Mouse (Mus musculus) kidney, embryonic 16.5 days (tissue): ENCODE results near the gene Pak7. TPM values are rescaled to one million over a fixed set of nuclear protein-coding genes. Genes with fewer than 3 reads are reported as not detected.

ENCODE experiments used
- ATAC-seq: fragments of 200-750 bp; cut with Nextera tagmentation; 2 replicates; pipeline ENCODE4 v1.8.0; 2017; ENCODE audit warnings: moderate TSS enrichment; ENCODE audit not compliant: low FRiP score, low TSS enrichment
- H3K27ac ChIP-seq: fragments of 300-500 bp; sonication (generic); 2 replicates; pipeline ENCODE4 v1.5.1; 2014; ENCODE audit warnings: low read length
- H3K27me3 ChIP-seq: fragments of 300-500 bp; sonication (generic); 2 replicates; pipeline ENCODE4 v1.6.1; 2014; ENCODE audit warnings: low read length, control low read depth, mixed read lengths; ENCODE audit not compliant: insufficient read depth
- H3K36me3 ChIP-seq: fragments of 300-500 bp; sonication (generic); 2 replicates; pipeline ENCODE4 v1.6.1; 2014; ENCODE audit warnings: low read length, control low read depth, mixed read lengths; ENCODE audit not compliant: insufficient read depth
- H3K4me1 ChIP-seq: fragments of 300-500 bp; sonication (generic); 2 replicates; pipeline ENCODE4 v1.6.1; 2014; ENCODE audit warnings: low read length, control low read depth, mixed read lengths; ENCODE audit not compliant: insufficient read depth
- H3K4me2 ChIP-seq: fragments of 300-500 bp; sonication (generic); replicated peaks from 2 replicates; pipeline ENCODE4 v1.6.1; 2014; ENCODE audit warnings: low read depth, low read length
- H3K4me3 ChIP-seq: fragments of 300-500 bp; sonication (generic); 2 replicates; pipeline ENCODE4 v1.5.1; 2014; ENCODE audit warnings: mild to moderate bottlenecking, low read length
- H3K9ac ChIP-seq: fragments of 300-500 bp; sonication (generic); replicated peaks from 2 replicates; pipeline ENCODE4 v1.6.1; 2014; ENCODE audit warnings: low read length
- H3K9me3 ChIP-seq: fragments of 300-500 bp; sonication (generic); 2 replicates; pipeline ENCODE4 v1.6.1; 2016; ENCODE audit warnings: low read length, control low read depth
- WGBS: fragments of 180-500 bp; shearing (Covaris S2); extraction: QIAGEN DNeasy Blood & Tissue Kit; methylation state at CpG from one replicate; pipeline ENCODE4 v1.1.7; 2014; 5-methylcytosine and 5-hydroxymethylcytosine counted together
- polyA plus RNA-seq: library from polyadenylated mRNA; unstranded; fragments of >200 nt; fragmentation: Nextera tagmentation; extraction: Ambion mirVana; gene quantifications from 2 replicates; pipeline ENCODE4 v1.2.1, GENCODE M21; 2015

Pak7 gene
- polyA plus RNA-seq, 1 experiment from 2014 or later, result 1.1 TPM

DNA sequence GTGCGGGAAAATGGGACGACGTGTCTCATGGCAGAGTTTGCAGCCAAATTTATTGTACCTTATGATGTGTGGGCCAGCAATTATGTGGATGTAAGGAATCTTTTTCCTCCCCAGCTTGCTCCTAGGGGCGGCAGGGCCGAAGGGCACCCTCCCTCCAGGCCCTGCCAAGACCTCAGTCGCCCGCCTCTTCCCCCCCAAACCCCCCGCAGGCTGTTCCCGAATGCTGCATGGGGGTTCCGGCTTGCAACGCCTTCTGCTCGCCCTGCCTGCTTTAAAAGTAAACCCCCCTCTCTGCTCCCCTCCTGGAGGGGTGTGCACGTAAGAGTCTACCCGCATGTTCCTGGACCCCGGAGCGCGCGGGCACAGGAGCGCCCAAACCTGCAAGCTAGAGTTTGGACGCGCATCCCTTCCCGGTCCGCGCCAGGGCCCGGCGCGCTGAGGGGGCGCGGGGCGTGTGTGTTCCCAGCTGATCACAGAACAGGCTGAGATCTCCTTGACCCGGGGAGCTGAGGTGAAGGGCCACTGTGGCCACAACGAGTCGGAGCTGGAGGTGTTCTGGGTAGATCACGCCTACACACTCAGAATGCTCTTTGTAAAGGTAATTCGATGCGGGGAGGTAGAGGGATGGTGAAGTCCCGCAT lies 328.6 kb downstream of the Pak7 start:
- Histone ChIP-seq H3K4me3 (peak overlapping the region; percentile 38), H3K4me1 (peaks cover 16% of the 10 kb centered on the region)
- ATAC-seq, result peak; percentile 25; the same call in 1 of the 2 replicates

DNA sequence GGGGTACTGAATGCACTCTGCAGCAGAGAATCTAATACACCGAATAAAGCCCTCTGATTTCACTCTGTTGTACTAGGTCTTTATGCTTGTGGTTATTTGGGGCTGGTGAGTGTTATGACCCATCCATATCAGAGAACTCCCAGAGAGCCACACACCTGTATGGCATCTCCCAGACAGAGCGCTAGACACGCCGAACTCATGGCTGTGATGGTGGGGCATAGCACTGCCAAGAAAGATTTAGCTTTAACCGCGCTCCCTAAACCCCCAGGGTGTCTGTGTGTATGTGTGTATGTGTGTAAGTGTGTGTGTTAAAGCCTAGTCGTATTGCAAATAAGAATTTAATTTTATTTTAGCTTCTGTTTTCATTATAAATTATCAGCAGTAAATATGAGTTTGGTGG lies 329.4 kb downstream of the Pak7 start:
- WGBS, result 7% methylated on average over 7 of the region's 7 CpGs
- peak overlapping the region; percentile 38 for H3K4me3 ChIP-seq
- peak; percentile 62; the same call in 1 of the 2 replicates for ATAC-seq

More for the DNA sequence above, 328.6 kb downstream of the Pak7 start:
- Histone ChIP-seq H3K9ac (peak overlapping the region; percentile 50; the same call in 1 of the 2 replicates), H3K36me3 (no peaks in the 10 kb centered on the region), H3K9me3 (no peaks in the 10 kb centered on the region), H3K27me3 (peaks cover 35% of the 10 kb centered on the region), H3K27ac (no peak overlapping the region), H3K4me2 (peak overlapping the region; percentile 58)
- under 1% methylated on average over 37 of the region's 37 CpGs for whole genome bisulfite sequencing

GRCm38 (mm10) chr2:136057861-136058331 lies 329.9 kb downstream of the Pak7 start:
- Histone ChIP-seq H3K27me3 (peaks cover 35% of the 10 kb centered on the region), H3K4me2 (peak overlapping the region; percentile 58), H3K9me3 (no peaks in the 10 kb centered on the region), H3K36me3 (no peaks in the 10 kb centered on the region), H3K4me3 (peak overlapping the region; percentile 38), H3K9ac (no peak overlapping the region), H3K4me1 (peaks cover 16% of the 10 kb centered on the region), H3K27ac (no peak overlapping the region)
- peak; percentile 83 for ATAC-seq
- 3% methylated on average over 19 of the region's 19 CpGs for WGBS

More for the DNA sequence above, 329.4 kb downstream of the Pak7 start:
- Histone ChIP-seq H3K4me2 (peak overlapping the region; percentile 58), H3K27ac (no peak overlapping the region), H3K27me3 (peaks cover 35% of the 10 kb centered on the region), H3K9ac (no peak overlapping the region), H3K36me3 (no peaks in the 10 kb centered on the region), H3K9me3 (no peaks in the 10 kb centered on the region), H3K4me1 (peaks cover 16% of the 10 kb centered on the region)

GRCm38 (mm10) chr2:136051688-136052289 lies 336.0 kb downstream of the Pak7 start, which contains the start of gene Lamp5:
TSS of gene Lamp5 (plus strand) at chr2:136052239.
- ATAC-seq, result peak; percentile 87
- WGBS, result 2% methylated on average over 8 of the region's 8 CpGs
- H3K4me3 ChIP-seq, result peak within 1 kb of the TSS; percentile 43

GRCm38 (mm10) chr2:136050793-136051615 lies 336.8 kb downstream of the Pak7 start:
- Histone ChIP-seq H3K9ac (0 out of 2 replicates have a peak overlapping the region, but pooled peaks have one; percentile 32), H3K4me1 (peaks cover 9% of the 10 kb centered on the region; the same call in 1 of the 2 replicates), H3K9me3 (no peaks in the 10 kb centered on the region), H3K36me3 (no peaks in the 10 kb centered on the region), H3K4me3 (peak overlapping the region; percentile 43), H3K27me3 (no peaks in the 10 kb centered on the region), H3K27ac (peak overlapping the region; percentile 82), H3K4me2 (peak overlapping the region; percentile 56)
- 8% methylated on average over 27 of the region's 27 CpGs for WGBS
- ATAC-seq, result peak; percentile 89

More at GRCm38 (mm10) chr2:136051688-136052289, 336.0 kb downstream of the Pak7 start, which contains the start of gene Lamp5:
- Histone ChIP-seq H3K4me2 (peak within 1 kb of the TSS; percentile 56), H3K4me1 (peaks cover 9% of the 10 kb centered on the region; the same call in 1 of the 2 replicates), H3K9ac (0 out of 2 replicates have a peak within 1 kb of the TSS, but pooled peaks have one; percentile 32), H3K9me3 (no peaks in the 10 kb centered on the region), H3K27me3 (no peaks in the 10 kb centered on the region), H3K36me3 (no peaks in the 10 kb centered on the region), H3K27ac (peak within 1 kb of the TSS; percentile 73)

DNA sequence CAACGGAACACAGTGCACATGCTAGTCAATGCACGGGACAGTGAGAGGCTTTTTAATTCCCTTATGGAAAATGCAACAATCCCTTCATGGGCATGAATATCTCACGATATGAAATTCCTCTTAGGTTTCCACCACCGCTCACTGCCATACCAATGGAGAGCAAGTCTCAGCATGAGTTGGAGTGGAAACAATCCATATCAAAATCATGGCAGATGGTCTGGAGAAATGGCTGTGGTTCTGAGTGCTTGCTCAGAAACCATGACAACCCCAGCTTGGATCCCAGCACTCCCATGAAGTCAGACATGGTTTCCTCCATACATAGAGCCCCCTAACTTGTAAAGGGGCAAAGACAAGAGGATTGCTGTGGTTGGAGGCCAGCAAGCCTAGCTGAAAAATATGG lies 339.3 kb downstream of the Pak7 start:
- no peak for ATAC-seq
- Histone ChIP-seq H3K9ac (no peak overlapping the region), H3K4me3 (no peak overlapping the region), H3K9me3 (no peaks in the 10 kb centered on the region), H3K4me1 (peaks cover 9% of the 10 kb centered on the region; the same call in 1 of the 2 replicates), H3K4me2 (no peak overlapping the region), H3K27ac (no peak overlapping the region), H3K27me3 (no peaks in the 10 kb centered on the region), H3K36me3 (no peaks in the 10 kb centered on the region)
- WGBS, result 94% methylated on average over 4 of the region's 4 CpGs

Other genes starting within 250 kb of the Pak7 start
- 0.19 and 0.24 TPM in 2 replicates for gene Ankef1, start 113.9 kb upstream of the Pak7 start, polyA plus RNA-seq